Comparison of ENCODE assay signal across 17 mouse cellular contexts in the genomic region with DNA sequence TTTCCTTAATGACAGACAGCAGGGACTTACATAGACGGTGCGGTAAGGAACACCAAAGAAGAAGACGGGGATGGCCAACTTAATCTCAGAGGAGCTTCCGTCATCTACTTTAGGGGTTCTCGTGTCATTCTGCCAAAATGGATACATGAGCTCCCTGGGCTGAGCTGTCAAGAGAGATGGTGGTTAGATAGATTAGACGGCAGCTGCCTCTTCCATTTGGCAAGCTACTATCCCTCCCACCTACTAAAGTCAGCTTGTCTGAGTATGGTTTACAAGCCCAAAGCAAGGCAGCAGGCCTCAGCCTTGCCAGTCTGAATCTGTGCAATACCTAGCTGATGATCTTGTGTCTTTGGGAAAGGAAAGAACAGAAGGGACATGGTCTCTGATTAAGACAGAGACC. TPM values are rescaled to one million over a fixed set of nuclear protein-coding genes. Genes with fewer than 3 reads are reported as not detected.
"Had no signal": no experiment of that assay in that cellular context is flagged by ENCODE, and none has a peak within 500 bp of the region (broad histone marks: within the 10 kb centered on the region; RNA-seq: fewer than 3 reads in every experiment).

No protein-coding gene starts in this region.

- H3K36me3 ChIP-seq: midbrain, embryonic 10.5 days; midbrain, embryonic 12.5 days; neural tube, embryonic 12.5 days had no signal

- ATAC-seq: midbrain, embryonic 16.5 days had no signal

- H3K27ac ChIP-seq: midbrain, embryonic 10.5 days; midbrain, embryonic 12.5 days; neural tube, embryonic 12.5 days had no signal

- H3K4me2 ChIP-seq: lung, embryonic 14.5 days; midbrain, embryonic 12.5 days; neural tube, embryonic 12.5 days had no signal

- H3K27me3 ChIP-seq: midbrain, embryonic 12.5 days had no signal

- H3K4me3 ChIP-seq: midbrain, embryonic 10.5 days; midbrain, embryonic 12.5 days; neural tube, embryonic 12.5 days had no signal

- DNase-seq: lung, adult 18-20 months; lung, embryonic 14.5 days; lung, postnatal 10 days; lung, postnatal 4 days; midbrain, embryonic 14.5 days; right cerebral cortex, postnatal 25 days; spleen, adult 18-20 months; thymus, adult 18-20 months; thymus, postnatal 14 days; thymus, postnatal 36 days had no signal

RNA-seq across cellular contexts. Expression of a gene that starts 4.8 kb away (rescaled TPM):
- total RNA-seq: megakaryocyte, adult 5-6 weeks; megakaryocyte-erythroid progenitor cell, adult 5-6 weeks; neutrophil, adult 5-6 weeks had no signal
